Mouse (Mus musculus) spleen, adult 2 months (tissue): Measurements from ENCODE around the gene Pakap.

Experiments used
- CTCF ChIP-seq: fragments of 200-500 bp; IDR thresholded peaks from 2 replicates; pipeline ENCODE4 v1.5.1; 2011; ENCODE audit warnings: mild to moderate bottlenecking, inconsistent platforms; ENCODE audit not compliant: insufficient read depth, insufficient read length, insufficient replicate concordance; ENCODE audit errors: extremely low read depth
- POLR2A ChIP-seq: fragments of 200-500 bp; IDR thresholded peaks from 2 replicates; pipeline ENCODE4 v1.6.1; 2011; ENCODE audit warnings: low read depth, low read length, inconsistent platforms

DNA sequence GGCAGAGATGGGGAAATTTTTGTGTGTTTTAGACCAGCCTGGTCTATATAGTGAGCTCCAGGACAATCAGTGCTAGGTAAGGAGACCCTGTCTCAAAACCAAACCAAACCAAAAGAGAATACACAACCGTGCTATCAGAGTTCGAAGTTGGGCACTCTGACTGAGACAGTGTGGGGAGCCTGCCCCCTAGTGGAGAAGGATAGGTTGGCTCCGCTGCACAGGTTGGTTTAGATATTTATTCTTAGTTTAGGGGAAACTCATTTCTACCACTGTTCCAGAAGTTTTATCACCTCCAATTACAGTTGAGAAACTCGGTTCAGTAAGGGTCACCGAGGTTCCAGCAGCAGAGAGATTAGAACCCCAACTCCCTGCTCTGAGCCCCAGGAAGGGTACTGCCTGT is 336.2 kb downstream of the Pakap start:
- TF ChIP-seq CTCF: peak; percentile 91; the same call in 1 of the 2 replicates
- no peak for TF ChIP-seq POLR2A
